Mouse (Mus musculus): Measurements from ENCODE around the gene 2200002D01Rik. TPM values are rescaled to one million over a fixed set of nuclear protein-coding genes. Genes with fewer than 3 reads are reported as not detected.
"Not testable (repeated sequence)": the region's sequence is repeated elsewhere in the genome, so short reads cannot be mapped to it uniquely, and the experiment has no call there.

The 2200002D01Rik gene
- polyA plus RNA-seq, 1 experiment from 2014 or later, result 7.6 TPM

GRCm38 (mm10) chr7:29232247-29233013 lies 15.8 kb downstream of the 2200002D01Rik start, which contains the start of gene Kcnk6:
Gene Kcnk6, minus strand, starts transcription at chr7:29232515.
- 2% methylated on average over 62 of the region's 62 CpGs for WGBS
- no peaks in the 10 kb centered on the region for H3K9me3 ChIP-seq (replicated peaks)
- peak within 1 kb of the TSS; percentile 98 for H3K4me2 ChIP-seq
- H3K27ac ChIP-seq, result peak within 1 kb of the TSS; percentile 56
- ATAC-seq (replicated peaks; ENCODE audit: low FRiP score), result 0 out of 2 replicates have a peak, but pooled peaks have one; percentile 22
- H3K9ac ChIP-seq, result peak within 1 kb of the TSS; percentile 68
- H3K4me1 ChIP-seq, result peaks cover 9% of the 10 kb centered on the region
- no peaks in the 10 kb centered on the region for H3K36me3 ChIP-seq
- H3K27me3 ChIP-seq, result peaks cover 28% of the 10 kb centered on the region
- peak within 1 kb of the TSS; percentile 63 for H3K4me3 ChIP-seq (replicated peaks)

GRCm38 (mm10) chr7:29231517-29231916 lies 16.7 kb downstream of the 2200002D01Rik start:
- 48% methylated on average over 3 of the region's 3 CpGs for WGBS
- H3K4me1 ChIP-seq, result peaks cover 9% of the 10 kb centered on the region
- H3K4me2 ChIP-seq, result peak overlapping the region; percentile 98
- H3K27ac ChIP-seq, result 0 out of 2 replicates have a peak overlapping the region, but pooled peaks have one; percentile 56
- peaks cover 28% of the 10 kb centered on the region for H3K27me3 ChIP-seq
- H3K9me3 ChIP-seq (replicated peaks), result no peaks in the 10 kb centered on the region
- no peaks in the 10 kb centered on the region for H3K36me3 ChIP-seq
- H3K9ac ChIP-seq, result no peak overlapping the region
- H3K4me3 ChIP-seq (replicated peaks), result peak overlapping the region; percentile 63
- 0 out of 2 replicates have a peak, but pooled peaks have one; percentile 4 for ATAC-seq (replicated peaks; ENCODE audit: low FRiP score)

GRCm38 (mm10) chr7:29230560-29230959 lies 17.7 kb downstream of the 2200002D01Rik start:
- 42% methylated on average over 3 of the region's 3 CpGs for WGBS
- Histone ChIP-seq H3K27me3 (peaks cover 28% of the 10 kb centered on the region), H3K9ac (no peak overlapping the region), H3K4me2 (no peak overlapping the region), H3K27ac (no peak overlapping the region), H3K9me3 (replicated peaks) (no peaks in the 10 kb centered on the region), H3K4me3 (replicated peaks) (no peak overlapping the region), H3K4me1 (peaks cover 11% of the 10 kb centered on the region), H3K36me3 (no peaks in the 10 kb centered on the region)
- ATAC-seq (replicated peaks; ENCODE audit: low FRiP score), result no peak

GRCm38 (mm10) chr7:29228202-29228601 lies 20.1 kb downstream of the 2200002D01Rik start:
- Histone ChIP-seq H3K9ac (no peak overlapping the region), H3K4me2 (no peak overlapping the region), H3K27me3 (peaks cover 25% of the 10 kb centered on the region), H3K4me1 (peaks cover 19% of the 10 kb centered on the region), H3K27ac (no peak overlapping the region), H3K36me3 (no peaks in the 10 kb centered on the region), H3K9me3 (replicated peaks) (no peaks in the 10 kb centered on the region), H3K4me3 (replicated peaks) (no peak overlapping the region)
- no peak for ATAC-seq (replicated peaks; ENCODE audit: low FRiP score)
- WGBS, result 78% methylated on average over 4 of the region's 4 CpGs

GRCm38 (mm10) chr7:29225520-29225919 lies 22.7 kb downstream of the 2200002D01Rik start:
- Histone ChIP-seq H3K4me2 (peak overlapping the region; percentile 42), H3K4me1 (peaks cover 10% of the 10 kb centered on the region), H3K36me3 (no peaks in the 10 kb centered on the region), H3K9ac (no peak overlapping the region), H3K27ac (no peak overlapping the region), H3K4me3 (replicated peaks) (no peak overlapping the region), H3K9me3 (replicated peaks) (no peaks in the 10 kb centered on the region), H3K27me3 (peaks cover 5% of the 10 kb centered on the region; the same call in 1 of the 2 replicates)
- WGBS, result 79% methylated on average over 13 of the region's 13 CpGs
- ATAC-seq (replicated peaks; ENCODE audit: low FRiP score), result no peak

GRCm38 (mm10) chr7:29224756-29225394 lies 23.4 kb downstream of the 2200002D01Rik start:
- Histone ChIP-seq H3K27ac (no peak overlapping the region), H3K4me3 (replicated peaks) (no peak overlapping the region), H3K4me2 (peak overlapping the region; percentile 42), H3K9me3 (replicated peaks) (peaks cover 4% of the 10 kb centered on the region; the same call in 1 of the 2 replicates), H3K4me1 (peaks cover 10% of the 10 kb centered on the region), H3K36me3 (0 out of 2 replicates have a peak, but pooled peaks cover under 1% of the 10 kb centered on the region), H3K9ac (no peak overlapping the region), H3K27me3 (peaks cover 4% of the 10 kb centered on the region; the same call in 1 of the 2 replicates)
- 12% methylated on average over 16 of the region's 16 CpGs for WGBS
- peak; percentile 54; the same call in 1 of the 2 replicates for ATAC-seq (replicated peaks; ENCODE audit: low FRiP score)

GRCm38 (mm10) chr7:29214846-29215245 lies 33.4 kb downstream of the 2200002D01Rik start:
- Histone ChIP-seq H3K36me3 (peaks cover 2% of the 10 kb centered on the region; the same call in 1 of the 2 replicates), H3K9ac (no peak overlapping the region), H3K9me3 (replicated peaks) (peaks cover 15% of the 10 kb centered on the region; the same call in 1 of the 2 replicates), H3K4me1 (peaks cover 25% of the 10 kb centered on the region), H3K27ac (no peak overlapping the region), H3K4me2 (no peak overlapping the region), H3K27me3 (no peaks in the 10 kb centered on the region), H3K4me3 (replicated peaks) (no peak overlapping the region)
- WGBS, result 49% methylated on average over 15 of the region's 15 CpGs
- no peak for ATAC-seq (replicated peaks; ENCODE audit: low FRiP score)

GRCm38 (mm10) chr7:29214236-29214635 lies 34.0 kb downstream of the 2200002D01Rik start:
- peak overlapping the region; percentile 37; the same call in 1 of the 2 replicates for H3K27ac ChIP-seq
- 63% methylated on average over 2 of the region's 2 CpGs for WGBS
- H3K4me2 ChIP-seq, result peak overlapping the region; percentile 66
- H3K9ac ChIP-seq, result no peak overlapping the region
- H3K4me1 ChIP-seq, result peaks cover 25% of the 10 kb centered on the region
- no peak overlapping the region for H3K4me3 ChIP-seq (replicated peaks)
- no peaks in the 10 kb centered on the region for H3K27me3 ChIP-seq
- H3K9me3 ChIP-seq (replicated peaks), result peaks cover 9% of the 10 kb centered on the region; the same call in 1 of the 2 replicates
- ATAC-seq (replicated peaks; ENCODE audit: low FRiP score), result peak; percentile 20; the same call in 1 of the 2 replicates
- H3K36me3 ChIP-seq, result no peaks in the 10 kb centered on the region; the same call in 1 of the 2 replicates

- ATAC-seq (replicated peaks; ENCODE audit: low FRiP score), result peak; percentile 81
- Histone ChIP-seq H3K4me3 (replicated peaks) (peak within 1 kb of the TSS; percentile 18), H3K27ac (peak within 1 kb of the TSS; percentile 37; the same call in 1 of the 2 replicates), H3K9ac (no peak within 1 kb of the TSS), H3K4me1 (peaks cover 25% of the 10 kb centered on the region), H3K27me3 (no peaks in the 10 kb centered on the region), H3K4me2 (peak within 1 kb of the TSS; percentile 66), H3K9me3 (replicated peaks) (peaks cover 8% of the 10 kb centered on the region; the same call in 1 of the 2 replicates), H3K36me3 (no peaks in the 10 kb centered on the region)
- 3% methylated on average over 20 of the region's 20 CpGs for WGBS
Observed at GRCm38 (mm10) chr7:29213675-29214082, 34.6 kb downstream of the 2200002D01Rik start, which contains the start of gene Catsperg1. Gene Catsperg1, minus strand, starts transcription at chr7:29214035.

GRCm38 (mm10) chr7:29212775-29213560 lies 35.3 kb downstream of the 2200002D01Rik start:
- ATAC-seq (replicated peaks; ENCODE audit: low FRiP score), result peak; percentile 5; the same call in 1 of the 2 replicates
- not testable (repeated sequence) for H3K9ac ChIP-seq; H3K9me3 ChIP-seq (replicated peaks); H3K27ac ChIP-seq; H3K36me3 ChIP-seq; H3K27me3 ChIP-seq
- H3K4me1 ChIP-seq, result peaks cover 25% of the 10 kb centered on the region
- H3K4me2 ChIP-seq, result peak overlapping the region; percentile 66
- peak overlapping the region; percentile 18 for H3K4me3 ChIP-seq (replicated peaks)
- WGBS, result 18% methylated on average over 40 of the region's 40 CpGs

GRCm38 (mm10) chr7:29212199-29212765 lies 36.0 kb downstream of the 2200002D01Rik start:
- WGBS, result 18% methylated on average over 26 of the region's 26 CpGs
- H3K4me2 ChIP-seq, result peak overlapping the region; percentile 66
- peak overlapping the region; percentile 47 for H3K4me3 ChIP-seq (replicated peaks)
- H3K27me3 ChIP-seq, result no peaks in the 10 kb centered on the region
- H3K36me3 ChIP-seq, result no peaks in the 10 kb centered on the region
- peaks cover 6% of the 10 kb centered on the region; the same call in 1 of the 2 replicates for H3K9me3 ChIP-seq (replicated peaks)
- H3K4me1 ChIP-seq, result peaks cover 25% of the 10 kb centered on the region
- peak overlapping the region; percentile 89; the same call in 1 of the 2 replicates for H3K27ac ChIP-seq
- ATAC-seq (replicated peaks; ENCODE audit: low FRiP score), result no peak
- 0 out of 2 replicates have a peak overlapping the region, but pooled peaks have one; percentile 17 for H3K9ac ChIP-seq

All from kidney, embryonic 15.5 days (tissue).